Mouse (Mus musculus): ENCODE data around the gene Ppp1r14a.

The Ppp1r14a gene

DNA sequence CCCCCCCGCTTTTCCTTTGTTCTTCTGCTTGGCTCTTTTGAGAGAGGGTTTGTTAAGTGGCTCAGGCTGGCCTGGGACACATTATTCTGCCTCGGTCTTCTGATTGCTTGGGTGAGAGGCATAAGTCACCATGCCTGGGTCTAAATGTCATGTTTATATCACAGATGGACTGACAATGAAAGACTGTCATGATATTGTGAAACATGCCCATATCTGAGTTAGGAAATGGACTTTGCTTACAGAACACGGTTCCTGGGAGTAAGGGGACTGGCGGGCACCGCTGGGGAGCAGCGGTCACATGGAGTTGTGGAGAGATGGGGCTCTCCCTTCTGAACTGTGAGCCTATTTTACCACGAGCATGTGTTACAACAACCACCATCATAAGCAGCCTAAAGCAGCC lies 45.0 kb downstream of the Ppp1r14a start:
- no peak for DNase-seq (ENCODE audit: low read depth, low spot score)

DNA sequence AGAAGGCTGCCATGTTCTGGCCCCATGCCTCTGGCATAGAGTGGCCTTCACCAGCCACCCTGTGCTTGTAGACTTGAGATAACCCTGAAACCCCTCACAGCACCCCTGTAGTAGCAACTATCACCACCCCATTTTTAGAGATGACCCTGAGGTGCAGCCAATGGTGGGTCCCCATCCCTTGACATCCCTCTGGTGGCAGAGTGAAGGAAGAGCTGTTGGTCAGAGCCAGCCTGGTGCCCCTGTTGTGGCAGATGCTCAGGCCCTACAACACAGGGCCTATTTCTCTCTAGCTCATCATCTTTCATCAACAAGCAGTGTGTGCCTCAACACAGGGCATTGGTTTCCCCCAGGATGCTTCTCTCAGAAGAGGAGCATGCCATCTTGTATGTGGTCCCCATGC lies 46.2 kb downstream of the Ppp1r14a start:
- no peak for DNase-seq (ENCODE audit: low read depth, low spot score)

DNA sequence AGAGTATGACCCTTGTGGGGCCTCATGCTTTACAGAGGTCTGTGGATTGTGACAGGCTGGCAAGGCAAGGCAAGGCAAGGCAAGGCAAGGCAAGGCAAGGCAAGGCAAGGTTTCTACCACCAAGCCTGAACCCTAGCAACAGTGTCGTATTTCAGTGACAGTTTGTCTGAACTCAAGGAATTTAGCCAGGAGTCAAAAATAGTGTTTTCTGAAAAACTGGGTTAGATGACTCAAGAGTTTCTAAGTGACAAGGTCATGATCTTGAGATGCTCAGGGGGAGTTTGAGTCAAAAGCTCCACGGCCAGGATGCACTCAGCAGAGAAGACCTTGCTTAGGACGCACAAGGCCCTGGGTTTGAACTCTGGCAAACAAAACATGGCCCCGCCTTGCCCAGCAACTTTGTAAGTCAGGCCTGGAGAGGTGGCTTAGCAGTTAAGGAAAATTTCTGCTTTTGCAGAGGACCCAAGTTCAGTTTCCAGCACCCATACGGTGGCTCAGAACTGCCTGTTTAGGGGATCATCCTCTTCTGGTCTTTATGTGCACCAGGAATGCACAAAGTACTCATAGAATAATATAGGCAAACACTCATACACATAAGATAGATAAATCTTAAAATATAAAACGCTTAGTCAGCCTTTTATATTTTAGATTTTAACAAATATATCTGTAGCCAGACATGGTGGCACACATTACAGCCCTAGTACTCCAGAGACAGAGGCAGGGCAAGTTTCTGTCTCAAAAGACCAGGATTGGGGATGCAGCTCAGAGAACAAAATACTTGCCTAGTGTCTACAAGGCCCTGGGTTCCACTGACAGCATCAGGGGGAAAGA lies 46.9 kb downstream of the Ppp1r14a start:
- DNase-seq (ENCODE audit: low read depth, low spot score): no peak

DNA sequence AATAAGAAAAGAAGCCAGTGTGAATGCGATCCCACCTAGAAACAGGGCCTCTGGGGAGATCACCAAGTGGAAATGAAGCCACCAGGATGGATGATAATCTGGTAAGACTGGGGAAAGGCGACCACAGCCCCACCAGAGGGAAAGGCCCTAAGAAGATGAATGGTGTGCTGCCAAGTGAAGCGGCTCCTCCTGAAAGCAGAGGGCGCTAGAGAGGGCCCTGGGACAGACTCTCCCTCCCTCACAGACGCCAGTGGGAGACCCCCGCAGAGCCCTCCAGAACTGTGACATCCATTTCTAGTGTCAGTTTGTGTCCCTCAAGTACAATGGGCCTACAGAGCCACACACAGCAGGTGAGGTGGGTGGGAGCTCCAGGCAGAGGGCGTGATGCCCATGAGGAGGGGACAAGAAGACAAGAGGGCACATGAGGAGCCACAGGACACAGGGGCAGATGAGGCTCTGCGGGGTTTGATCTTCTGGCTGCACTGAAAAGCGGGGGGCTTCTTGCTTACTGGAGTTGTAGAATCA lies 47.7 kb downstream of the Ppp1r14a start:
- DNase-seq (ENCODE audit: low read depth, low spot score): no peak

DNA sequence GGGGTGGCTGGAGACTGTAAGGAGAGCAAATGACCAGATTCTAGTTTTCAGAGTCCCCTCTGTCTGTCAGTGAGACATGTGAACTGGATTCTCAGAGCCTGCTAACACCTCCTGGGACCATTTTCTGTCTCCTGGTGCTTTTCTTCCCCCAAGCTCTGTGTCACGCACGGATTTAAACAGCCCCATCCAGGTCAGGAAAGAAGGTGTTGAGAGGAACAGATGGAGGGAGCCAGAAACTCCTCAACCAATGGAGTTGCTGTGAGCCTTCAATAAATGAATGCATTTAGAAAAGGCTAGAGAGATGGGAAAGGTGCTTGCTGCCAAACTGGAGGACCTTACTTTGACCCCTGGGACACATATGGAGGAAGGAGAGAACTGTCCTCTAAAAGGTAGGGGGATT lies 48.7 kb downstream of the Ppp1r14a start:
- DNase-seq (ENCODE audit: low read depth, low spot score): no peak

DNA sequence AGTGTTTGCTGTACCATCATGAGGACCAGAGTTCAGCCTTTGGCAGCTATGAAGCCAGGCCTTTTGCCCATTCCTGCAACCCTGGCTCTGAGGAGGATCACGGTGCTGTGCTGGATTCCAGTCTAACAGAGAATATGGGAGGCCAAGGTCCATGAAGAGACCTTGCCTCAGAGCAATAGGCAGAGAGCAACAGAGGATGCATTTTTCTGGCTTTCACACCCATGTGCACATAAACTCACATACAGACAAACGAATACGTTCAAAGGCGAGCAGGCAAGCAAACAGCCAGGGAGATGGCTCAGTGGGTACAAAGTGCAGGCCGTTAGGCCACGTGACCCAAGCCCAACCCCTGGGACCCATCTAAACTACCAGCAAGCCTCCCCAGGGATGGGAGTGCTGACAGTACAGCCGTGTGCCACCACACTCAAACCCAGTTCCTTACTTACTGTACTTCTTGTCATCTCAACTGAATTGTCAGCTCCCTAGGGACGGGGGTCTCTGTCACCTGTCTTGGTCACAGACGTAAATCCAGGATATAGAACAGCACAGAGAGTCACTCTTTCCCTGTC lies 49.3 kb downstream of the Ppp1r14a start:
- no peak for DNase-seq (ENCODE audit: low read depth, low spot score)

DNA sequence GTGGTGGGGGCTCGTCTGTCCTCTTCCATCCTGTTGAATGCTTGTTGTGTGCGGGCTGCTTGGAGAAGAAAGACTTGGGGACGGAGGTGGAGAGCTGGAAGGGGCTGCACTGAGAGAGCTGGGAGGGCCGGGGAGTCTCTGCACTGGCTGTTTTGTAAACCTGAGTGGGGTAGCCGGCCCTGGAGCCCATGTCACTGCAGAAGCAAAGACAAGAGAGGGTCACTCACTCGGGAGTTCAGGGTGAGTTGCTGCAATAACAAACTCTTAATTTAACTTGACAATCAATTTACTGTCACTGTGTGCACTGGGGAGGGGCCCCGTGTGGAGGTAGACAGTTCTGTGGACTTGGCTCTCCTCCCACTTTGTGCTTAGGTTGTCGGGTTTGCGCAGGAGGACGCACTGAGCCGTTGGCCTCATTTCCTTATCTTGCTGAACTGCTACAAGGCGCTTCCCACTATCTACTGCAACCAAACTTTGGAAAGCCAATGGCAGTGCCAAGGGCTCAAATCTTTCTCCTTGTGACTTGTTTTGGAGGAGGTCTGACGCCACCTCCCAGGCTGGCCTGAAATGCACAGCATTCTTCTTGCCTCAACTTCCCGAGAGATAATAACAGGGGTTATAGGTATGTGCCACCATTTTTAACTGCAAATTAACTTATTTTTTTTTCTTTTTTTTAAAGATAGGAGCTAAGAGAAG lies 50.0 kb downstream of the Ppp1r14a start:
- DNase-seq (ENCODE audit: low read depth, low spot score): no peak

DNA sequence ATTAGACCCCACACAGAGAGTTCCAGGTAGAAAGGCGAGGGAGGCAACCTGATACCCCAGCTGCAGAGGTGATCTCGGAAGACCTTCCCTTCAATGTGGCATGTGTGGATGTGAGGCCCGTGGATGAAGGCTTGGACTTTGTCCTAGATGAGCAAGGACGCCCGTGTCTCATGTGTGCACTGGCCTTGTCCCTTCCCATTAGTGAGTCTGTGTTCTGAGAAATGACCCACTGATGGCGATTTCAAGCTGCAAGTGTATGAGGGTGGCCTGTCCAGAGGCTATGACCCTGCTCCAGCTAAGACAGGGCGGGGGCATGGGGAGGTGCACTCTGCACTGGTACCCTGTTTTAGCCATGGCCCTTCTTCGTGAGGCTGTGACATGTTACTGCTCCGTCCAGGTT lies 51.1 kb downstream of the Ppp1r14a start:
- no peak for DNase-seq (ENCODE audit: low read depth, low spot score)

DNA sequence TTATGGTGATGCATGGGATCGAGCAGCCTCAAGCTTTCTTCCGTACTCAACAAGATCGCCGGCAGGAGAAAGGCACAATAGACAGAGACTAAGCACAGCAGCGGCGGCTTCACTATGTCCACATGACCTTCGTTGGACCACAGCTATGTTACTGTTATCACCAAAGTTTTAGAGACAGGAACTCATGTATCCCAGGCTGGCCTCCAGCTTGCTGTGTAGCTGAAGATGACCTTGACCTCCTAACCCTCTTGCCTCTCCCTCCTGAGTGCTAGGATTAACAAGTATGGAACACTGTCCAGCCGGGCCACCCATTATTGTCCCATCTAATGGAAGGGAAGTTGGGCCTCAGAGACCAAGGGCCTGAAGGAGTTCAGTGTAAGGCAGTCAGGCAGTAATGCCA lies 51.7 kb downstream of the Ppp1r14a start:
- no peak for DNase-seq (ENCODE audit: low read depth, low spot score)

DNA sequence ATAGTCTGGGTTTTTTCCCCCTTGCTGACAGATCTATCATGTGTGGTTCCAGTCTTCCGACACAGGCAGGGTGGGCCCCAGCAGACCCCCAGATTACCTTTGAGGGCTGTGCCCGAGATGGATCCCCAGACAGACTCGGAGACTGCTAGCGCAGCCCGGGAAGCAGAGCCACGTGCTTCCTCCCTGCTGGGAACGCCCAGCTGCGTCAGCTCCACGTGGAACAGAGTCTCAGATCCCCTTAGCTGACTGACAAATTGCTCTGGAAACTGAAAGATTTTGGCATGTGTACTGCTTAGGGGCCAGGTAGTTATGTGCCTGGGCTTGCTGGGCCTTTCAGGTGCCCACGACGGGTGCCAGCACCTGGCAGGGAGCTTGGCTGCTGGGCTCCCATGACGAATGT lies 52.6 kb downstream of the Ppp1r14a start:
- DNase-seq (ENCODE audit: low read depth, low spot score): no peak

DNA sequence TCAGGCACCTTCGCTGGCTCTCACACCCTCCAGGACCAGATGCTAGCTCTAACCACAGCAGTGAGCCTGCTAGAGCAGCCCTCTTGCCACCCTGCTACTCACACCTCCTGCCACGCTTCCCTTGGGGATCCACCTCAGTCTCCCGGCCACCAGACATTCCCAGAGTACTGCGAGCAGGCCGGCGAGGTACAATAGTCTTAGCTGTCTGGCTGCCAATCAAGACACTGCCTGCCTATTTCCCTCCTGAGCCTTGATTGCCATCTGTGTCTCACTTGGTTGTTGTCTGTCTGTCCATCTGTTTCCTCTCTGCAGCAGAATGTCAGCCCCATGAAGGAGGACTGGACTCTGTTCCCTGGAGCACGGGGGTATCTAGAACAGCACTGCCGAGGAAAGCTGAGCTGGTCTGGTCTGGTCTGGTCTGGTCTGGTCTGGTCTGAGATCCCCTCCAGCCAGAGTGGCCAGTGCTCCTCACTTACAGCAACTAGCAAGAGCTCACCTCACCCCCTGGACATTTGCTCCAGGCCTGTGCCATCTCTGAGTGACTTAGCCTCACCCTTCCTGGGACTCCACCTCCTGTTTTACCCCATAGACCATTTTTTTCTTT lies 53.5 kb downstream of the Ppp1r14a start:
- no peak for DNase-seq (ENCODE audit: low read depth, low spot score)

Data from embryo, embryonic 11.5 days (tissue).